Mouse (Mus musculus): ENCODE results near the gene March10. TPM values are rescaled to one million over a fixed set of nuclear protein-coding genes. Genes with fewer than 3 reads are reported as not detected.

The March10 gene
- polyA plus RNA-seq, 1 experiment from 2014 or later, result 0.23 TPM

DNA sequence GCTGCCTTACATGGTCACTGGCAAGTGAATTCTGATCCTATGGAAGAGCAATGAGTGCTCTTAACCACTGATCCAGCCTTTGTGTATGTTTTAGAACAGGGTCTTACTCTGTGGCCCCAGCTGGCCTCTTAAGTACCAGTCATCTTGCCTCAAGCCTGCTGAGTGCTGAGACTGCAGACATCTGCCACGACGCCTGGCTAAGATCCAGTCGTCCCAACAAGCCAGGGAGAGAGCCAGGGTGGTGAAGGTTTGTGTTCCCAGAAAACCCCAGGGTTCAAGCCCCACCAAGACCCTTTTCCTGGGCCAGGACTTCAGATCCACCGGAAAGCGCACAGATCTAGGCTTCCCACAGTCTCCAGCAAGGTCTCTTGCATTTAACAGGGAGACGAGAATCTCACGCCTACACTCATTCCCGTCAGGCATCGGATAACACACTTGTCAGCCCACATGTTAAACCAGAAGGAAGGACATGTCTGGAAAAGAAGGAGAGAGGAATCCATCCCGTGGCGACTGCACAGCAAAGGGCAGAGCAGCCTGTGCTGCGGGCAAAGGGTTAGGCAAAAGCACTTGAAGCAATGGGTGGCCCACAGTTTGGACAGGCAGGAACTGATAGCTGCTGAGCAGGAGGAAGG, 144.1 kb downstream of the March10 start:
- Histone ChIP-seq H3K4me2 (ENCODE audit: low read length) (no peak overlapping the region), H3K27ac (ENCODE audit: low read depth, low read length) (no peak overlapping the region), H3K27me3 (replicated peaks; ENCODE audit: control insufficient read depth, insufficient read depth, low read length) (no peaks in the 10 kb centered on the region), H3K4me1 (ENCODE audit: control insufficient read depth, insufficient read depth, low read length) (0 out of 2 replicates have a peak, but pooled peaks cover 5% of the 10 kb centered on the region), H3K9ac (ENCODE audit: low read length) (0 out of 2 replicates have a peak overlapping the region, but pooled peaks have one; percentile 2), H3K9me3 (replicated peaks; ENCODE audit: control insufficient read depth, low read length) (no peaks in the 10 kb centered on the region), H3K36me3 (ENCODE audit: control insufficient read depth, insufficient read depth, low read length) (no peaks in the 10 kb centered on the region), H3K4me3 (ENCODE audit: low read depth, low read length) (no peak overlapping the region)
- peak; percentile 33 for DNase-seq (ENCODE audit: low spot score)
- WGBS, result 70% methylated on average over 12 of the region's 12 CpGs
- no peak for ATAC-seq

- ATAC-seq, result no peak
- Histone ChIP-seq H3K36me3 (ENCODE audit: control insufficient read depth, insufficient read depth, low read length) (no peaks in the 10 kb centered on the region), H3K27ac (ENCODE audit: low read depth, low read length) (no peak overlapping the region), H3K4me2 (ENCODE audit: low read length) (no peak overlapping the region), H3K9me3 (replicated peaks; ENCODE audit: control insufficient read depth, low read length) (no peaks in the 10 kb centered on the region), H3K27me3 (replicated peaks; ENCODE audit: control insufficient read depth, insufficient read depth, low read length) (no peaks in the 10 kb centered on the region), H3K4me3 (ENCODE audit: low read depth, low read length) (no peak overlapping the region), H3K4me1 (ENCODE audit: control insufficient read depth, insufficient read depth, low read length) (0 out of 2 replicates have a peak, but pooled peaks cover 5% of the 10 kb centered on the region), H3K9ac (ENCODE audit: low read length) (no peak overlapping the region)
- WGBS, result 88% methylated on average over 24 of the region's 24 CpGs
- DNase-seq (ENCODE audit: low spot score), result no peak
These were observed 145.1 kb downstream of the March10 start for GRCm38 (mm10) chr11:105311291-105311975.

Other genes starting within 250 kb of the March10 start
- 2.6 and 3.2 TPM in 2 replicates for gene Mrc2, start 164.1 kb downstream of the March10 start, polyA plus RNA-seq (2014; fragmentation: Nextera tagmentation; extraction: Ambion mirVana)
- gene Tanc2, start 133.3 kb upstream of the March10 start, polyA plus RNA-seq (2014; fragmentation: Nextera tagmentation; extraction: Ambion mirVana), result 20.8 and 29.2 TPM in 2 replicates

Data from forebrain, embryonic 14.5 days (tissue).